Mouse (Mus musculus) kidney, postnatal 25 days (tissue): Measurements from ENCODE around the gene Foxo3.

Source experiments
- DNase-seq, 2 experiments: peaks; one replicate each; pipeline ENCODE4 v3.0.0; 2021; ENCODE audit warnings: mixed read lengths in 2 of 2

Foxo3 gene

DNA sequence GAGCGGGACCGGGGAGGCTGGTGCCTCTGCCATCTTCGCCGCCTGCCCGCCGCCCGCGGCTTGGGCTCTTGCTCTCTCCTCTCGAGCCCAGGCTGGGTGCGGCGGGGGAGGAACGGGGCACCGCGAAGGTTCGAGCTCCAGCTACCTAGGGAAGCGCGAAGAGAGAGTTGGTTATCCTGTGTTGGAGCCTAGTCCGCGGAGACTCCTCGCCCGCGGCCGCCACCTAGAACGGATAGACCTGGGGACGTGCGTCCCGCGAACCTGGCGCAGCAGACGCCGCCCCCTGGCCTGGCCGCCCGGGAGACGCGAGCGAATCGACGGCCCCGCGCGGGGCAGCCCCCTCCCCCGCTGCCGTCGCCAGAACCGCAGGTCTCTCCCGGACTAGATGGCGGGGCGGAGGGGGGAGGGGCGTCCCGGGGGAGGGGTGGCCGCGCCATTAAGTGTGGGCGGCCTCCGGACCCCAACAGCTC lies 1.1 kb downstream of the Foxo3 start:
- DNase-seq, result peak; percentile 52 to 82

- peak; percentile 28 to 54 for DNase-seq
Measured at GRCm38 (mm10) chr10:42274712-42275400, 1.7 kb downstream of the Foxo3 start.

- DNase-seq, result peak; percentile 80 to 94
Measured at GRCm38 (mm10) chr10:42273760-42274691, 2.5 kb downstream of the Foxo3 start.

- DNase-seq, result no peak
Measured at GRCm38 (mm10) chr10:42273403-42273759, 3.2 kb downstream of the Foxo3 start.

DNA sequence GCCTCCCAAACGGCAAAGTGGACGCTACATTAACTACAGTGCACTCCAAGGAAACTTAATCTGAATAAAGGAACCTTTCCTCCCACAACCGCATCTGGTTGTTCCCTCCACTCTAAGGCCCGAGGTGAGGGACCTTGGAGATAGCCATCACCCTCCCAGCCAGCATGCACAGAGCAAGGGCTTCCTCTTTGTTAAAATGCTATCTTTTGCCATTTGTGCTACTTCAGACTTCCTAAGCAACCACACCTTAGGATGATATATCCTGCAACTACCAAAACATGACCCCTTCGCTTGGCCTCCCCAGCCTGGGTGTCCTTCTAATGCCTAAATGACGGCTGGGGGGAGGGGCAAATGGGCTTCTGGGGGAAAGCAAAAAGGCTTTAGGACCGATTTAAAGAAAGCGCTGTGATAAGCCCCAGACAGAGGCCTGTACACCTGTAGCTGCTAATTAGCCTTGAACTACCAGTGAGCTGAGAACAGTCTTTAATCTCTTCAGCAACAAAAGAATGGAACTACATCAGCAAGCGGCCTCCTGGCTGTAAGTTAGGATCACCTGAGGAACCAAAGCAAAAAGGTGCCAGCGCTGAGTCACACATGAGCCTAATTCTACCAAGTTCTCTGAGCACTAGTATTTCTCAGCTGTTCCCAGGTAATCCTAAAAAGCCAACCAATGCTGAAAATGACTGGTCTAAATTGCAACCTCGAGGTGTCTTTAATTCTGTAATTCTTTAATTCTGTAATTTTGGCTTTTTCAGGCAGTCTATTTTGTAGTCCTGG lies 4.9 kb downstream of the Foxo3 start:
- no peak for DNase-seq

- peak; percentile 66 to 82 for DNase-seq
Measured at GRCm38 (mm10) chr10:42270277-42271083, 6.1 kb downstream of the Foxo3 start.

GRCm38 (mm10) chr10:42269281-42270025 lies 7.1 kb downstream of the Foxo3 start:
- DNase-seq, result peak; percentile 48 to 72

GRCm38 (mm10) chr10:42267811-42268545 lies 8.6 kb downstream of the Foxo3 start:
- DNase-seq, result peak; percentile 48 to 85

DNA sequence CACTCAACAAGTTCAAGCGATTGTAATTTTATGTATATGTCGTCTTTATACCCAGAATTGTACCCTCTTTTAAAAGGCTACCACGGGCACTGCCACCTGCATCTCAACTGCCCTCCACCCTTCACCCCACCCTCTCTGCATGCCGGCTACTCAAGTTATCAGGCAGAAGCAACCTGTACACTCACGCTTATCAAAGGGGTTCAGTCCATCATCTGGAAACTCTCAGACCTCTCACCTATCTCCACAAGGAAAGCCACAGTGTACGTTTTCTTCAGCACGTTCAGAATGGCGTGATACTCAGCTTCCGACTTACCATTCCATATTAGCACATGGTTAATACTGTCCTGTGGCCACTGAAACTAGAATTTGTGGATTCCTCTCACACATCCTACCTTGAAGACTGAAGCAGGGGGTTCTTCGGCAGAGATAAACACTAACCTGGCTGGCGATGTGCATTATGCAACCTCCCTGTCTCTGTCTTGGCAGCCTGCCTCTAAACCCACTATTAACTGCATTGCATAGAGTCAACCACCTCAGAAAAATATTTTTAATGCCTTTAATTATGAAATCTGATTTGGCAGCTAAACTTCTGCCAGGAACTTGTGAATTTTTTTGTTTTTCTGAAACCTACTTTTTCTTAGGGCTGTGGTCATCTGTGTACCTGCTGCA lies 11.4 kb downstream of the Foxo3 start:
- DNase-seq, result peak; percentile 49 to 63

GRCm38 (mm10) chr10:42264195-42264594 lies 12.4 kb downstream of the Foxo3 start:
- DNase-seq, result peak; percentile 71 to 81

DNA sequence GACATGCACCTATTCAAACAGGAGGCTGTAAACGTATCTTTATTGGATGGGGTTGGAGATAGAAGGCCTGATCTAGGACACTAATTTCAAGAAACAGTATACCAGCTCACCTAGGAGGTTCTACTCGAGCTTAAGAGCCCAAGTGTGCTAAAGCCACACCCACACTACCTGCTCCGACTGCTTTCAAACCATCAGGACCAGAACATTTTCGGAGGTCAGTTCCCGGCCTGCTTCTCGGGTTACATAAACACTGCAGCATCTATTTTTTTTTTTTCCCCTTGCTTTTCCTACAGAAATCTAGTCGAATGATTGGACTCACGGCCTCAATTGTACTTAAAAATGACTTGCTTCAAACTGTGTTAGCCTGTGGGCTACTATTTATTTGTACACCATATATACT lies 12.9 kb downstream of the Foxo3 start:
- DNase-seq, result peak in 1 of 2 experiments; percentile 47

DNA sequence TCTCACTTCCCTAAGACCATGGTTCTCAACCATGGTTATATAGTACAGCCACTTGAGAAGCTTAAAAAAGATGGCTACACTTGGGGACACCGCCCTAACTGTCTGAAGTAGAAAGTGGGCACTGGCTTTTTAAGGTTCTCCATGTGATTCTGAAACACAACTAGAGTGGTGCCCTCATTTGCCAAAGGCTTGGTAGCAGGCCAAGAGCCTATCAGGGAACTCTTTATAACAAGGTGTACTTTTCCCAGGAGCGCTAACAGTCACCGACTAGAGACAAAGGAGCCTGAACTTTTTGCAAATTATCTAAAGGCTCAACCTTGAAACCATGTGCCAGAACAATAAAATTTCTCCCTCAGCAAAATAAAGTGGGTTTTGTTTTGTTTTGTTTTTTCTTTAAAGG lies 14.5 kb downstream of the Foxo3 start:
- DNase-seq, result no peak

DNA sequence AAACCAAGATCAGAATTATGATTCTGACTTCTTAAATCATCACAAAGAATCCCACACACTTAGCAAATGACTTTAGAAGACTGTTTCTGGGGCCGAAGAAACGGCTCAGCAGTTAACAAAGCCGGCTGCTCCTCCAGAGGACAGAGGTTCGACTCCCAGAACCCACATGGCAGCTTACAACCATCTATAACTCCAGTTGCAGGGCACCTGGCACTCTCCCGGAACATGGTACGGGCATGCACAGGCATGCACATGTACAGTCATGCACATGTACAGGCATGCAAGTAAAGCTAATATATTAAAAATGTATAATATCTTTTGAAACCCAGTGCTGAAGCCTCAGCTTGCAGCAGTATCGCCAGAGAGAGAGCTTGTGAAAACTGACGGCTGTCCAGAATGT lies 15.5 kb downstream of the Foxo3 start:
- no peak for DNase-seq

DNA sequence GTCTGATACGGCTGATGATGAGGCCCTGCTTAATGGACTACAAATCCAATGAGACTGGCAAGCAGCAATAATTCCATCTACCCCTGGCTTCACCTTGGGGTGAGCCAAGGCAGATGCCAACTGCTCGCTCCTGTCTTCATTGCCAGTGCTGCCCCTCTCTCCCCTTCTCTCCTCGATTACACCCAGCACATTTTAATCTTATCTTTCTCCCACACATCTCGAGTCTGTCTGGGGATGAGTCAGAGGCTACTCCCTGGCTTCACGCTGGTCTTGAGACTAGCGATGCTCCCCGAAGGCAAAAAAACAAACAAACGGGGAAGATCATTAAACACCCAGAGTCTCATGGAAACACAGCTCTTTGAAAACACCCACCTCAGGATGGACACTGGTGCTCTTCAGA lies 16.0 kb downstream of the Foxo3 start:
- DNase-seq, result no peak

DNA sequence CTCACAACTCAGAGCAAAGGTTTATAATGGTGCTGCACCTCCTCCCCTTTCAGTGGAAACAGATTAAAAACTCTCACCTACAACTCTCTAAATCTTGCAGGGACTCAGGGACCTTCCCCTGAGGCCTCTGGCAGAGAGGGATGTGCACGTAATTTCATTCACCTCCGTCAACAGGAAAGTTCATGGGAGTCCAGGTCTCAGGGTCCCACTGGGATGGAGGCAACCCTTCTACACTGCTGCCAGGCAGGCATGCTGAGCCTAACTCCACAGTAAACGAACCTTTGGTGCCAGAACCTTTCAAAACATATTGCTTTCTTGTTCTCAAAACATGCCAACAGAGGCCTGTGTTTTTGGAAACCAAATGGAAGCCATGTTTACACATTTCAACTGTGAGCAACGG lies 17.0 kb downstream of the Foxo3 start:
- DNase-seq, result peak in 1 of 2 experiments; percentile 23

- no peak for DNase-seq
Measured at GRCm38 (mm10) chr10:42257985-42258384, 18.6 kb downstream of the Foxo3 start.

- no peak for DNase-seq
Measured at GRCm38 (mm10) chr10:42254788-42255187, 21.8 kb downstream of the Foxo3 start.

DNA sequence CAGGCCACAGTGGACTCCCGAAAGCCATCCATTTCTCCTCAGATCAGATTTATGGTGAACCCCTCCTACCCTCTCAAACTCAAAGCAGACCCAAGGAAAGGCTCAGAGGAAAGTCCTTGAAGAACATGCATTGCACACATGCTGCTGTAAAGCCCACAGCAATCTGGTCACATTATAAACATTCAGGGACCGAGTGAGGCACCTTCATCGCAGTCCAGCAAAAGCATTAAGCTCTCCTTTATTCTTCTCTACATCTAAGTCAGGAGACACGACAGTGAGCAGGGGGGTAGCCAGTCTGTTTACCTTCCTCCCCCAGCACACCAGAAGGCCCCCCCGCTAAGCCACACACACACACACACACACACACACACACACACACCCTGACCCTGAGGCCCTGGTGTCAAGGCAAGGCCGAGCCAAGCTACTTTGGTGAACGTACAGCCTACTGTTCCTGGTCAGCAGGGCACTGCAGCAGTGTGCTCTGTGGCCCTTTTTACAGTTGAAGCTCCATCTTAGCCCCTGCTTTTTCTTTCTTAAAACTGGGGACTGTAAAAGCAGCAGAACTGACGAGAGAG lies 24.7 kb downstream of the Foxo3 start:
- DNase-seq, result peak in 1 of 2 experiments; percentile 54

GRCm38 (mm10) chr10:42251203-42251602 lies 25.4 kb downstream of the Foxo3 start:
- DNase-seq, result peak; percentile 75 to 95

DNA sequence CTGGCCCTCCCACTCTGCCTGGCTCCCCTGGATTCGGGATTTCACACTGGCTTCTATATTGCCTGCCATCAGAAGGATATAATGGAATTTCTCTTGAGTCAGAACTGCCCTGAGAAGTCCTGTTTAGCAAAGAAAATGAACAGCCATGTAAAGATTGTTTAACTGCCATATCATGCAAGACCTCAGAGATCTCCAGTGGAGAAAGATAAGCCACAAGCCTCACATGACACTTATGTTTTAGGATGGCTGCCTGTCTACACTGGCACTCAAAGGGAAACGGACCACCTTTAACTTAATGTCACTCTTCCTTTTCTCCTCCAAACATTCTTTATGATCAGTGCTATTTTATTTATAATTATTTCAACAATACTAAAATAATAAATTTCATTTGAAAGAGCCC lies 26.6 kb downstream of the Foxo3 start:
- DNase-seq, result no peak
